Mouse (Mus musculus) left cerebral cortex, postnatal 10 days (tissue): ENCODE measurements around the gene Cask. TPM values are rescaled to one million over a fixed set of nuclear protein-coding genes. Genes with fewer than 3 reads are reported as not detected.

Source experiments
- DNase-seq, 2 experiments: peaks; one replicate each; pipeline ENCODE4 v3.0.0; 2021 to 2022; ENCODE audit warnings: low spot score in 2 of 2, mixed read lengths in 1 of 2; ENCODE audit errors: extremely low spot score in 1 of 2
- intact Hi-C: fragments of 180-260 bp; cut with DNase I; formaldehyde crosslinking; loops from one replicate; pipeline ENCODE4 v1.15.1; 2025
- total RNA-seq, 2 experiments: library from RNA; stranded (reverse); gene quantifications; 2 replicates each; pipeline ENCODE4 v1.2.3; 2021

The Cask gene
- total RNA-seq, 2 experiments from 2014 or later, result 166 to 177 TPM

DNA sequence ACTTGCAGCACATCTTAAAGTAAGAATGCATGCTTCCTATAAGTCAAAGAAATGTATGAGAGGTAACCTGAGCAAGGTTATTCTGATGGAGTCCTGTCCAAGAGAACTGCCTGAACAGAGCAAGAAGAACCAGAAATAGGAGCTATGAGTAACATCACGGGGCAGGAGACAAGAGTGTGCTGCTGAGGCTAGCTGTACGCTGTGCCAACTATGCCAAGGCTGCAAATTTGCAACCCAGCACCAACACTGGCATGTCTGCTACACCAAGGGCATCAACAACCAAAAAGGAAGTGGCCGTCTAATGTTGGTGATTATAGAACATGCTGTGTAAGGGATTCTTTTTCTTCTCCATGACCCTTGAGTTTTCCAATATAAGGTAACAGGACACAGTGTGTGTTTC, 276.3 kb downstream of the Cask start:
- intact Hi-C loops, result no loop called here
- peak in 1 of 2 experiments; percentile 14 for DNase-seq

DNA sequence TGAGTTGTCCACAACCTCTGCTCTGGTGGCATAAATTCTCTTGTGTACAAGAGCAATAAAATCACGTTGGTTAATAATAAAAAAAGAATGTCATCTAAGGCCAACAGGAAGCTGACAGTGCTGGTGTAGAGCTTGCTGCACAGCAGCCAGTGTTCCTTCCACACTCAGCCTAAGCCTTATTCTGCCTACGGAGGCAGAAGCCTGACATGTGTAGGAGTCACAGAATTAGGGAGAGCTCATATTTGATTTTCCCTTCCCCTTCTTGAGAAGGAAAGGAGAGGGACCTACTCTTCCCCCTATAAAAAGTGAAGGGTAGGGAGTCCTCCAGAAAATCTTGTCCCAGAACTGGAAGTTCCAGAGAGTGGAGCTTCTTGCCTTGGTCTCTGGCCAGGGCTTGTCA, 276.9 kb downstream of the Cask start:
- no peak for DNase-seq
- intact Hi-C loops, result no loop called here

GRCm38 (mm10) chrX:13554504-13554903, 296.7 kb downstream of the Cask start:
- intact Hi-C loops, result no loop called here
- no peak for DNase-seq

- no peak for DNase-seq
- intact Hi-C loops, result no loop called here
These were observed 298.9 kb downstream of the Cask start for GRCm38 (mm10) chrX:13552288-13552687.

- intact Hi-C loops, result no loop called here
These were observed 299.6 kb downstream of the Cask start for GRCm38 (mm10) chrX:13551566-13551965.

GRCm38 (mm10) chrX:13549100-13549499, 302.1 kb downstream of the Cask start:
- intact Hi-C loops, result no loop called here
- DNase-seq, result no peak

More at GRCm38 (mm10) chrX:13551566-13551965, 299.6 kb downstream of the Cask start:
- no peak for DNase-seq

DNA sequence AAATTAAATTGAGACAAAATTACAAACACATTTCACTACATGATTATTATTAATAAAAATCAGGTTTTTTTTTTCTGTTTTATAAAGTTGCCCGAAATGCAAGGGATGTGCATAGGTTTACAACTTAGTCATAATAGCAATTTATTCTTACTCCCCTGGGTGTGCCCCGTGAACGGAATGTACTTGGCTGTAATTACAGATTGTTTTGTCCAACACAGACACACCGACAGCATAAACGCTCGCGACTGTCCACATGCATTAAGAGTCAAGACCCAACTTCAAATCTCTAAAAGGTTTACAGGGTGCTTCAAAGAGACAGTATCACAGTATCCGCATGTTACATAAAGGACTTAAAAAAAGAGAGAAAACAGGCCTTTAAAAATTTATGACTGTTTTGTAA, 329.9 kb downstream of the Cask start:
- intact Hi-C loops, result no loop called here
- no peak for DNase-seq

GRCm38 (mm10) chrX:13520566-13520965, 330.6 kb downstream of the Cask start:
- no peak for DNase-seq
- intact Hi-C loops, result no loop called here

DNA sequence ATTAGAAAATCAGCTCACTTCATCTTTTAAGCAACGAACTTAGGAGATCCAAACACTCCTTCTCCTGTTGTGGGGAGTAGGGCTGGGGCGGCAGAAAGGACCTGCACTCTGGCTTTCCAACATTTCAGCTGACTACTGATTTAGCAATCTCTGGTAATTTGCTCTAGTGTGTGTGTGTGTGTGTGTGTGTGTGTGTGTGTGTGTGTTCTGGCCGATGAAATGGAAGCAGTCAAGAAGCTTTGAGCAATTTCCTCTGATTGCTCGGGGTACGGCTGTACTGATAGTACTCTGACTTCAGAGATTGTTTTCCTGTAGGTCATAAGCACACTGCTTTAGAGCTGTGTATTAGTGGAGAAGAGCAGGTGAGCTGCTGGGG, 331.8 kb downstream of the Cask start:
- intact Hi-C loops, result no loop called here

GRCm38 (mm10) chrX:13518781-13519407, 332.3 kb downstream of the Cask start:
- no peak for DNase-seq
- intact Hi-C loops, result no loop called here

More for the DNA sequence above, 331.8 kb downstream of the Cask start:
- no peak for DNase-seq

DNA sequence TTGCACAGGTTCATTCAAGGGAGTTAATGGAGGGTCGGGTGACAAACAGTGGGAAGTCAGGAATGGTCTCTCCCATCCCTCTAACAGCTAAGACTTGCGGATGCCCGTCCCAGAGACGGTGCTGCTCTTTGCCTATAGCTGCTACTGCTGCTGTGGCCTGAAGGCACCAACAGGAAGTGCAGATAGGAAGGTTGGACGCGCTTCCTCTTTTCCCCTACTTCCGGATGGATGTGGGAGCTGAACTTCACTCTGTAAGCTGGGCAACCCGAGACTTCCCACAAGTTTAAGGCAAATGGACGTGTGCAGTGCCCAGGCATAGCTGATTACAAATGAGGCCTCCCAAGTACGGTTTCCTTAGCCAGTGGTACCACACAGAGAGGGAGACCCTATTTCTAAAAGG, 333.1 kb downstream of the Cask start:
- no peak for DNase-seq
- intact Hi-C loops, result no loop called here

DNA sequence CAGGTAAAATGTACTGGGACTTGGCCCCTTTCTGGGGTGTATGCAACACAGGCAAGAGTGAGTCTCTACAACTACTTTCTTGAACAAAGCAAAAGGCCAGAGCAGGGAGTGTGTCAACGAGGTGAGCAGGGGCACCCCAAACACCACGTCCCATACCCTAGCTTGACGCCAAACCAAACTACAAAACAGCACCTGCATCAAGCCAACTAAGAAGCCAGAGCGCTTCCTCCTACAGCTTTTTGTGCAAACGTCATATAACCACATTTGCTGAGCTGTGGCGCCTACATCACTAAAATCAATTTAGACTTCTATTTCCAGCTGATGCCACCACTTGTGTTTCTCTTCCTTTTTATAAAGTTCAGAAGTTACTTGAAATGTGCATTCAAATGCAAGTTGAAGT, 334.7 kb downstream of the Cask start:
- intact Hi-C loops, result no loop called here
- DNase-seq, result no peak

- intact Hi-C loops, result no loop called here
- DNase-seq, result no peak
These were observed 337.3 kb downstream of the Cask start for GRCm38 (mm10) chrX:13513864-13514263.

DNA sequence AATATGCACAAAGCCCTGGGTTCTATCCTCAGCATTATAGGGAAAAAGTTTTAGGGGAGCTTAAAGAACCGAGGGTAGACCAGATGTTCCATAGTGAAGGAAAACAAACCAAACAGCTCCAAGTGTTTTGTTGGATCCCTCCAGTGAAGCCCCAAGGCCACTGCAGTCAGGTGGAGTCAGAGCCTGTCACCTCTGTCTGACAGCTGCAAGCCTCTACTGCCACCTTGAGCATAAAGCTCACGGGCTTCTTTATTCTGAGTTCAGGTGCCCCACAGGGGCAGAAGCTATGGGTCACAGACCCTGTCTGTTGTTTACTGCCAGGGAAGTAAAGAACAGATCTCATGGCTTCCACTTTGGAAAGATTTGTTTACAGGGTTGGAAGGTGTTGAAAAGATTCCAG, 338.0 kb downstream of the Cask start:
- DNase-seq, result no peak
- intact Hi-C loops, result no loop called here

GRCm38 (mm10) chrX:13506376-13506775, 344.8 kb downstream of the Cask start:
- peak in 1 of 2 experiments; percentile 44 for DNase-seq
- intact Hi-C loops, result no loop called here

DNA sequence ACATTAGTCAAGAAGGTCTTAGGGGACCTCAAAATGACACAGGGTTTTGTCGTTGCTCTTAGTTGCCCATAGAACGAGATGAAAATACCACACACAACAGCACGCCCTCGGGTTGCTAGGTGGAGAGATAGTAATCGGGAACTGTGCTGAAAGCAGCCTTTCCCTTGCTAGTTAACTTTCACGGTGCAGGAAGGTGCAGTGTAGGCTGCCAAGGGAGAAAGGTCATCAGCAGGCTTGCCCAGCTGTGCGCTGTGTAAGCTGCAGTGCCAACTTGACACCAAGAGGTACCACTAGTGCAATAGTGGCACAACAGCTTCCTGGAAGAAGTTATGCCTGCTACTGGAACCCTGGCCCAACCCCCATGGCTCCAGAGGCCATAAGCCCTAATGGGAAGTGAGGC, 346.8 kb downstream of the Cask start:
- intact Hi-C loops, result no loop called here
- DNase-seq, result no peak

GRCm38 (mm10) chrX:13502862-13503375, 348.2 kb downstream of the Cask start:
- intact Hi-C loops, result no loop called here
- no peak for DNase-seq

DNA sequence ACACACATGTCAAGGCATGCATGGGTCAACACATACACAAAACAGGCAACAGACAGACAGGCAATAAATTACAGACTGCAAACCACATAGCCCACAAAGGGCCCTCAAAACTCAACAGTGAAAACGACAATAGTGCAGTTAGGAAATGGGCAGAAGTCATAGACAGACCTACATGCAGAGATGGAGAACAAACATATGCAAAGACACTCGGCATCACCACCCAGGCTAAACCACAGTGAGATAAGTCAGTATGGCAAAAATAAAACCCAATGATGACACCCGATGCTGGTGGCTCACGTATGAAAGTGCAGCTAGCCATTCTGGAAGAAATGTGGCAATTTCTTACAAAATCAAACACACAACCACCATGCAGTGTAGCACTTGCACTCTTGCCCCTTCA, 350.9 kb downstream of the Cask start:
- intact Hi-C loops, result no loop called here
- no peak for DNase-seq

DNA sequence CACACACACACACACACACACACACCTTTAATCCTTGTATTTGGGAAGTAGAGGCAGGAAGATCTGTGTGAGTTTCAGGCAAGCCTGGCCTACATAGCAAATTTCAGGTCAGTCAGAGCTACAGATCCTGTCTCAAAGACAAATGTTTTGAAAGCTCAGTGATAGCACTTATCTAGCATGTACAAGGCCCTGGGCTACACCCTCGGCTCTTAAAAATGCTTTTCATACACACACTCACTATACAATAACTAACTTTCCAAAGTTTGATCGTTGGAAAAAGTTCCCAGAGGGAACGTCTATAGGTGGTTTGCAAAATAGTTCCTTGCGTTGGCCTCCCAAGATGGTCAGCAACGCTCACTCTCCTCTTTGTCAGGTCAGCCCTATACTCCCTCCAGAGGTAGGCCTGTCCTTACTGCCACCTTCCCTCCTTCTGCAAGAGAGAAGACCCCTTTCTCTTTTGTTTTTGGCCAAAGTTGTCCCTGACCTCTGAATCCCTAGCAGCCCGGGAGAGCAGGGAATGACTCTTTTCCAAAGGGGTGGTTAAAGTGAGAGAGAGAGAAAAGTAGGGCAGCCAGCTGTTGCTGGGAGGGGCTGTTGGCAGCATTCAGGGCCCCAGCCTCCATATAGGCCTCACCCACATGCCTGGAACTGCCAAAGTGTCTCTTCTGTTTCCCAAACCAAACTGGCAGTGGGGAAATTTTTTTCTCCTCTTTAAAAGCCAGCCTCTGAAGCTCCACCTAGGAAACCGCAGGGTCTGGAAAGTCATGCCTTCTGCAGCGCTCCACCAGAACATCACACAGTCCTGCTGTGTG, 356.1 kb downstream of the Cask start:
- no peak for DNase-seq
- intact Hi-C loops, result no loop called here

DNA sequence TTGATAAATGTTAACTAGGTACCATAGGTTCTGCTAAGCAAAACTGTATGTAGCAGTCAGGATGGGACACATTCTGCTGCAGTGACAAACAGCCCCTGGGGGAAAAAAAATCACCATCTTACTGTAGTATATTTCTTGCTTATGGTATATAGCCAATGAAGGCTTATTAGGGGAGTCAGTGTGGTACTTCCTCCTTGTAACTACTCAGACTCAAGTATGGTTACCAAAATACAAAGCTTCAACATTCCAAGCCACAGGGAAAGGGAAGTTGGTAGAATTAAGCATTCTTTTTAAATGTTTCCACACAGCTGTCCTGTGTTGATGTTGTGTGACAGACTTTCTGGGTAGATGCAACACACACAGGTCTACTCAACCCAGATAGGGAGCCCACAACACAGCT, 358.2 kb downstream of the Cask start:
- DNase-seq, result no peak
- intact Hi-C loops, result no loop called here
